Mouse (Mus musculus): ENCODE data around the gene Gpatch3. TPM values are rescaled to one million over a fixed set of nuclear protein-coding genes. Genes with fewer than 3 reads are reported as not detected.

Gpatch3 gene
- polyA plus RNA-seq, 1 experiment from 2014 or later = 6.2 TPM

GRCm38 (mm10) chr4:133613026-133613425 lies 38.5 kb downstream of the Gpatch3 start:
- Histone ChIP-seq H3K36me3 (replicated peaks; ENCODE audit: control insufficient read depth, insufficient read depth) (peaks cover 72% of the 10 kb centered on the region), H3K27ac (no peak overlapping the region; the same call in 1 of the 2 replicates), H3K9me3 (ENCODE audit: control insufficient read depth, low read length) (no peaks in the 10 kb centered on the region), H3K4me3 (replicated peaks; ENCODE audit: low read length) (no peak overlapping the region), H3K27me3 (ENCODE audit: control insufficient read depth, insufficient read depth, low read length) (no peaks in the 10 kb centered on the region), H3K4me2 (replicated peaks) (no peak overlapping the region), H3K4me1 (replicated peaks; ENCODE audit: control insufficient read depth, insufficient read depth, low read length) (no peaks in the 10 kb centered on the region), H3K9ac (no peak overlapping the region)
- ATAC-seq (ENCODE audit: low FRiP score) (no peak), DNase-seq (ENCODE audit: low spot score) (no peak)
- 96% methylated on average over 8 of the region's 8 CpGs for WGBS

DNA sequence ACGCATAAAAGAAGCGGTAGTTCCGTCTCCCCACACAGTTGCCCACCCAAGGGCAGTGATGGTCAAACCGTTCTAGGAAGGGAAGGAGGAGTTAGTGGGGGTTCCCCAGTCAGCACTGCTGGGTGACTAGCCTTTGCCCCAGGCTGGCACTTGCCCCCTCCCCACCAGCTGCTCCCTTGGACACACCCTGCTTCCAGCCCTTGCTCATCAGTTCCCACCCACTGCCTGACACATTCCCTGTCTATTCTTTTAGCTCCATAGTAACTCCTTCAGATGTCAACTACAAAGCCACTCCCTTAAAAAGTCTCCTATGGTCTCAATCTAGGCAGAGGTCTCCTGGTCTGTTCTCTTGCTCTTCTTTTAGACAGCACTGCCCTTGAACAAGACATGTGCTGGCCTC lies 39.3 kb downstream of the Gpatch3 start:
- Histone ChIP-seq H3K27me3 (ENCODE audit: control insufficient read depth, insufficient read depth, low read length) (no peaks in the 10 kb centered on the region), H3K36me3 (replicated peaks; ENCODE audit: control insufficient read depth, insufficient read depth) (peaks cover 65% of the 10 kb centered on the region), H3K4me2 (replicated peaks) (no peak overlapping the region), H3K9ac (no peak overlapping the region), H3K27ac (no peak overlapping the region), H3K4me3 (replicated peaks; ENCODE audit: low read length) (no peak overlapping the region), H3K4me1 (replicated peaks; ENCODE audit: control insufficient read depth, insufficient read depth, low read length) (no peaks in the 10 kb centered on the region), H3K9me3 (ENCODE audit: control insufficient read depth, low read length) (no peaks in the 10 kb centered on the region)
- 86% methylated on average over 4 of the region's 4 CpGs for WGBS
- DNase-seq (ENCODE audit: low spot score) (no peak), ATAC-seq (ENCODE audit: low FRiP score) (no peak)

DNA sequence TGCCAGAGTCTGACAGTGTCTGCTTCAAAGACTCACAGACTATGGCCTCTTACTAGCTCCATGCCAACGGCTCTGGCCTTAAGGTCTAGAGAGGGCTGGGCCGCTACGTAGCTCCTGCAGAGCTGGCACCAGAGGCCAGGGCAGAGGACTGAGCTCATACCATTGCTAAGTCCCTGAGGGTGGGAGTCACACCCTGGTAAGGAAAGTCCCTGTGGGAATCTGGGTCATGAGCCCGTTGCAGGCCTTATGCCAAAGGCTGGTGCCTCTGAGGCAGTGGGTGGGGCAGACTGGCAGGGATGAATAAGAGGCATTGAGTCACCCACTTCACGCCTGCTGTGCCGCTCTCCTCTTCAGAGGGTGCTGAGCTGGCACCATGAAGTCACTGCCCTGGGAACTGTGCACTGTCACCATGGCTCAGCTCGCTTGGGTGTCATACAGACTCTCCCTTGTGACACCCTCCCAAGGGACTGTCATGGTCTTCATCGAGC lies 39.8 kb downstream of the Gpatch3 start:
- no peak overlapping the region for H3K9ac ChIP-seq
- H3K27me3 ChIP-seq (ENCODE audit: control insufficient read depth, insufficient read depth, low read length) = no peaks in the 10 kb centered on the region
- 90% methylated on average over 8 of the region's 8 CpGs for WGBS
- no peaks in the 10 kb centered on the region for H3K4me1 ChIP-seq (replicated peaks; ENCODE audit: control insufficient read depth, insufficient read depth, low read length)
- H3K27ac ChIP-seq = no peak overlapping the region
- H3K9me3 ChIP-seq (ENCODE audit: control insufficient read depth, low read length) = no peaks in the 10 kb centered on the region
- DNase-seq (ENCODE audit: low spot score) (no peak), ATAC-seq (ENCODE audit: low FRiP score) (0 out of 2 replicates have a peak, but pooled peaks have one; percentile 51)
- no peak overlapping the region for H3K4me2 ChIP-seq (replicated peaks)
- peaks cover 60% of the 10 kb centered on the region for H3K36me3 ChIP-seq (replicated peaks; ENCODE audit: control insufficient read depth, insufficient read depth)
- H3K4me3 ChIP-seq (replicated peaks; ENCODE audit: low read length) = no peak overlapping the region

DNA sequence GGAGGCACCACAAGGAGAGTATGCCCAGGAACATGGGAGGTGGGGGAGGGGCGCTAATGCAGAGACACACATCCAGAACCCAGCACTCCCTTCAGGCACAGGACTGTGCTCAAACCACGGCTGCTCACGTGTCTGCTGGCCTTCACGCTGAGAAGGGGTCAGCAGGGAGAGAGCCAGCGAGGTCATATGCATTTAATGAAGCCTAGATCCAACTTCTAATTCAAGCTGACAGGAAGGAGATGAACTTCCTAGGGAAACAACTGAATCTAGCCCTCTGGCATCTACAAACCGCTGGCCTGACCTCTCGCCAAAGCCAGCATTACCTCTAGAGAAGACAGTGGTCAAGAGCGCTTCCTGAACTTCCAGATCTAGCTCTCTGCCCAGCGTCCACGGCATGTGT lies 40.9 kb downstream of the Gpatch3 start:
- no peak for DNase-seq (ENCODE audit: low spot score)
- WGBS = 80% methylated on average over 10 of the region's 10 CpGs
- Histone ChIP-seq H3K9me3 (ENCODE audit: control insufficient read depth, low read length) (no peaks in the 10 kb centered on the region), H3K4me2 (replicated peaks) (no peak overlapping the region), H3K36me3 (replicated peaks; ENCODE audit: control insufficient read depth, insufficient read depth) (peaks cover 55% of the 10 kb centered on the region), H3K27me3 (ENCODE audit: control insufficient read depth, insufficient read depth, low read length) (no peaks in the 10 kb centered on the region), H3K4me1 (replicated peaks; ENCODE audit: control insufficient read depth, insufficient read depth, low read length) (no peaks in the 10 kb centered on the region), H3K27ac (no peak overlapping the region), H3K9ac (no peak overlapping the region), H3K4me3 (replicated peaks; ENCODE audit: low read length) (no peak overlapping the region)
- ATAC-seq (ENCODE audit: low FRiP score) = no peak

- Histone ChIP-seq H3K4me2 (replicated peaks) (no peak overlapping the region), H3K9ac (no peak overlapping the region), H3K9me3 (ENCODE audit: control insufficient read depth, low read length) (no peaks in the 10 kb centered on the region), H3K36me3 (replicated peaks; ENCODE audit: control insufficient read depth, insufficient read depth) (peaks cover 39% of the 10 kb centered on the region), H3K4me3 (replicated peaks; ENCODE audit: low read length) (no peak overlapping the region), H3K27ac (no peak overlapping the region), H3K4me1 (replicated peaks; ENCODE audit: control insufficient read depth, insufficient read depth, low read length) (no peaks in the 10 kb centered on the region), H3K27me3 (ENCODE audit: control insufficient read depth, insufficient read depth, low read length) (no peaks in the 10 kb centered on the region)
- DNase-seq (ENCODE audit: low spot score) (no peak), ATAC-seq (ENCODE audit: low FRiP score) (no peak)
- WGBS = 90% methylated on average over 11 of the region's 11 CpGs
Measured at GRCm38 (mm10) chr4:133617936-133618335, 43.4 kb downstream of the Gpatch3 start.

DNA sequence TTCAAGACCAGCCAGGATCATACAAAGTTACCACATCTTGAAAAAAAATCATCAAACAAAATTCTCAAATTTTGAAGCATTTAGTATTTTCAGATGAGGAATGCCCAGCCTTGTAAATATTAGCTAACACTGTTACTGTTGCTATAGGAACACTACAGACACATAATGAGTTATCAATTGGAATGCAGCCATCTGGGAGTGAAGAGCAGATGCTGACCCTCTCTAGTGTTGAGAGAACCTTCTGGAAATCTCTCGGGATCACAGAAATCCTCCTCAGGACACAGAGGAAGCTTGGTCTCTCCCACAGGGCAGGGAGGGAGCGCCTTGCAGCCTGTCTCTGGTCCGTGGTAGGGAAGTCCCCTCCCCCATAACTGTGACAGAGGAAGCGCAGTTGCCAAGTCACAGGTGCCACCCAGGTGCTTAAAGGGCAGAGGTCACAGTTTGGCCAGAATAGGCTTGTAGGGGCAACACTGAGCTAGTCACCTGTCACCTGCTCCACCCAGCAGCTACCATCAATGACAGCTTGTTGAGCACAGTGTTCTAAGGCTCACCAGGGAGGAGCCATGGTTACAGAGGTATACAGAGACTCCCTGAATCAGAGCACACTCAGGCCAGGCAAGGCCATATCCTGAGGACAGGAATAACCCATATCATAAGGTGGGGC lies 45.1 kb downstream of the Gpatch3 start:
- DNase-seq (ENCODE audit: low spot score) = no peak
- 73% methylated on average over 4 of the region's 4 CpGs for WGBS
- peaks cover 32% of the 10 kb centered on the region for H3K36me3 ChIP-seq (replicated peaks; ENCODE audit: control insufficient read depth, insufficient read depth)
- H3K4me1 ChIP-seq (replicated peaks; ENCODE audit: control insufficient read depth, insufficient read depth, low read length) = no peaks in the 10 kb centered on the region
- H3K4me3 ChIP-seq (replicated peaks; ENCODE audit: low read length) = no peak overlapping the region
- H3K9me3 ChIP-seq (ENCODE audit: control insufficient read depth, low read length) = no peaks in the 10 kb centered on the region
- H3K9ac ChIP-seq = no peak overlapping the region
- no peaks in the 10 kb centered on the region for H3K27me3 ChIP-seq (ENCODE audit: control insufficient read depth, insufficient read depth, low read length)
- no peak overlapping the region for H3K4me2 ChIP-seq (replicated peaks)
- ATAC-seq (ENCODE audit: low FRiP score) = no peak
- H3K27ac ChIP-seq = no peak overlapping the region

- no peak for DNase-seq (ENCODE audit: low spot score)
- H3K4me1 ChIP-seq (replicated peaks; ENCODE audit: control insufficient read depth, insufficient read depth, low read length) = no peaks in the 10 kb centered on the region
- H3K4me2 ChIP-seq (replicated peaks) = no peak overlapping the region
- no peaks in the 10 kb centered on the region for H3K9me3 ChIP-seq (ENCODE audit: control insufficient read depth, low read length)
- WGBS = 91% methylated on average over 8 of the region's 8 CpGs
- no peak overlapping the region for H3K9ac ChIP-seq
- peaks cover 31% of the 10 kb centered on the region for H3K36me3 ChIP-seq (replicated peaks; ENCODE audit: control insufficient read depth, insufficient read depth)
- no peak overlapping the region for H3K27ac ChIP-seq
- H3K4me3 ChIP-seq (replicated peaks; ENCODE audit: low read length) = no peak overlapping the region
- no peaks in the 10 kb centered on the region for H3K27me3 ChIP-seq (ENCODE audit: control insufficient read depth, insufficient read depth, low read length)
- ATAC-seq (ENCODE audit: low FRiP score) = no peak
Measured at GRCm38 (mm10) chr4:133620668-133621067, 46.1 kb downstream of the Gpatch3 start.

DNA sequence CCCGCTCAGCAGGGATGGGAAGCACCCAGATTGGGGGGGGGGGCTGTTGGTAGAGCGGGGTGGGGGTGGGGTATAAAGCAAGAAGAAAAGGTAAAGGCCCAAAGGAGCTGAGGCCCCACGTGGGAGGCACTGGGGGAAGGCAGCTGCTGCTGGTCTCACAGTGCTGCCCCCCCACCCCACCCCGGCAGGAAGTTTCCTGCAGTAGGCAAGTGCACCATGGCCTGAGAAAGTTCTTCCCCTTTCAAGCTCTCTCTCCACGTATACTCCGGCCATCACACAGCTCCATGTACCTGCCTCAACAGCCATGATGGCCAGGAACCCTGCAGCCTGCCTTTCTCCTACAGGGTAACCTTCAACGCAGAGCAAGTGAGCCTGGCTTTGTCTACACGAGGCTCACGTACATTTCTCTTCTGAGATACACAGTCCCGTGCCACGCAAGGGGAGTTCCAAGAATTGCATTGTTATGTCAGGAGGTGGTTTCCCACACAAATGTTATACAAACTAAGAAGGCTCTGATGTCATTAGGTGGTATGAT lies 47.7 kb downstream of the Gpatch3 start:
- Histone ChIP-seq H3K4me1 (replicated peaks; ENCODE audit: control insufficient read depth, insufficient read depth, low read length) (no peaks in the 10 kb centered on the region), H3K9me3 (ENCODE audit: control insufficient read depth, low read length) (no peaks in the 10 kb centered on the region), H3K9ac (no peak overlapping the region), H3K27ac (no peak overlapping the region), H3K4me2 (replicated peaks) (no peak overlapping the region), H3K4me3 (replicated peaks; ENCODE audit: low read length) (no peak overlapping the region), H3K36me3 (replicated peaks; ENCODE audit: control insufficient read depth, insufficient read depth) (peaks cover 40% of the 10 kb centered on the region), H3K27me3 (ENCODE audit: control insufficient read depth, insufficient read depth, low read length) (no peaks in the 10 kb centered on the region)
- WGBS = 77% methylated on average over 11 of the region's 11 CpGs
- DNase-seq (ENCODE audit: low spot score) (no peak), ATAC-seq (ENCODE audit: low FRiP score) (no peak)

DNA sequence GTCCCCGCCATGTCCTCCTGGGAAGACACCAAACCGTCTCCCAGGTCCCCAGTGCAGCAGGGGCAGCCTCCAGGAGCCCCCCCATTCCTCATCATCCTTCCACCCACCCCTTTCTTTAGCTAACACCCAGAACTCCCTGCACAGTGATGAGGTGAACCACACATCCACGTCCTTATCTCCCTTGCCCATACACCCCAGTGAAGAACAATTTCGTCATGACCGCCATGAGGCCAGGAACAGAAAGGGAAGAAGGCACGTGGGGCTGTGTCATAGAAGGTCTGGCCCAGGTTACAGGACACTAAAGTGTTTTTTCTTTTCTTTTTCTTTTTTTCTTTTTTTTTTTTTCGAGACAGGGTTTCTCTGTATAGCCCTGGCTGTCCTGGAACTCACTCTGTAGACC lies 50.3 kb downstream of the Gpatch3 start:
- H3K27ac ChIP-seq = no peak overlapping the region
- peaks cover 37% of the 10 kb centered on the region for H3K36me3 ChIP-seq (replicated peaks; ENCODE audit: control insufficient read depth, insufficient read depth)
- no peaks in the 10 kb centered on the region for H3K27me3 ChIP-seq (ENCODE audit: control insufficient read depth, insufficient read depth, low read length)
- DNase-seq (ENCODE audit: low spot score) (no peak), ATAC-seq (ENCODE audit: low FRiP score) (no peak)
- H3K4me2 ChIP-seq (replicated peaks) = no peak overlapping the region
- H3K4me1 ChIP-seq (replicated peaks; ENCODE audit: control insufficient read depth, insufficient read depth, low read length) = no peaks in the 10 kb centered on the region
- 94% methylated on average over 7 of the region's 7 CpGs for WGBS
- H3K9ac ChIP-seq = no peak overlapping the region
- no peaks in the 10 kb centered on the region for H3K9me3 ChIP-seq (ENCODE audit: control insufficient read depth, low read length)
- H3K4me3 ChIP-seq (replicated peaks; ENCODE audit: low read length) = no peak overlapping the region

All from hindbrain, embryonic 14.5 days (tissue).